In genomic region chr2:4601034-4601890, GRCm38 (mm10) we compare ENCODE assay signal across 8 mouse cellular contexts. TPM values are rescaled to one million over a fixed set of nuclear protein-coding genes. Genes with fewer than 3 reads are reported as not detected.
DNase-seq lines count a peak whose midpoint lies in the region; ATAC-seq and TF ChIP-seq lines count a peak whose summit lies in the region.

No protein-coding gene starts in this region.

- H3K4me2 ChIP-seq in limb, embryonic 11.5 days (ENCODE audit: low read depth, severe bottlenecking) = no peak overlapping the region
- H3K4me2 ChIP-seq in midbrain, postnatal 0 days (ENCODE audit: low read depth, low read length, poor library complexity, severe bottlenecking) = no peak overlapping the region

- no peaks in the 10 kb centered on the region for H3K27me3 ChIP-seq in kidney, adult 2 months (replicated peaks; ENCODE audit: control insufficient read depth, insufficient read depth, low read length)
- H3K27me3 ChIP-seq in limb, embryonic 11.5 days (ENCODE audit: control insufficient read depth, insufficient read depth, low read length) = no peaks in the 10 kb centered on the region
- no peaks in the 10 kb centered on the region for H3K27me3 ChIP-seq in midbrain, postnatal 0 days (ENCODE audit: insufficient read depth, low read length)

- no peaks in the 10 kb centered on the region for H3K4me1 ChIP-seq in kidney, adult 2 months (ENCODE audit: control insufficient read depth, insufficient read depth, low read length)
- peaks cover 6% of the 10 kb centered on the region; the same call in 1 of the 2 replicates for H3K4me1 ChIP-seq in limb, embryonic 11.5 days (ENCODE audit: control insufficient read depth, insufficient read depth, low read length)
- no peaks in the 10 kb centered on the region for H3K4me1 ChIP-seq in midbrain, postnatal 0 days (ENCODE audit: insufficient read depth, low read length)

- H3K4me3 ChIP-seq in kidney, adult 2 months (ENCODE audit: insufficient read depth, low read depth, low read length) = no peak overlapping the region
- H3K4me3 ChIP-seq in limb, embryonic 11.5 days (ENCODE audit: low read depth, low read length) = no peak overlapping the region
- no peak overlapping the region for H3K4me3 ChIP-seq in midbrain, postnatal 0 days (ENCODE audit: low read depth, low read length)

- TF ChIP-seq POLR2A in kidney, adult 2 months (IDR thresholded peaks at IDR 0.05; ENCODE audit: low read depth, low read length) = no peak

- WGBS in kidney, adult 2 months = 39% methylated on average over 15 of the region's 15 CpGs
- 39% methylated on average over 15 of the region's 15 CpGs for WGBS in limb, embryonic 11.5 days
- WGBS in midbrain, postnatal 0 days = 51% methylated on average over 15 of the region's 15 CpGs

- no peak overlapping the region for H3K27ac ChIP-seq in kidney, adult 2 months (ENCODE audit: insufficient read depth, low read depth, low read length)
- H3K27ac ChIP-seq in limb, embryonic 11.5 days (replicated peaks; ENCODE audit: low read depth, low read length) = no peak overlapping the region
- H3K27ac ChIP-seq in midbrain, postnatal 0 days (ENCODE audit: low read depth, low read length) = 0 out of 2 replicates have a peak overlapping the region, but pooled peaks have one; percentile 18

- H3K9ac ChIP-seq in limb, embryonic 11.5 days (ENCODE audit: low read length) = no peak overlapping the region
- no peak overlapping the region for H3K9ac ChIP-seq in midbrain, postnatal 0 days (replicated peaks; ENCODE audit: low read length, poor library complexity, severe bottlenecking)

- H3K9me3 ChIP-seq in limb, embryonic 11.5 days (ENCODE audit: control insufficient read depth, low read length) = no peaks in the 10 kb centered on the region
- H3K9me3 ChIP-seq in midbrain, postnatal 0 days (ENCODE audit: low read length) = no peaks in the 10 kb centered on the region

- ATAC-seq in limb, embryonic 11.5 days (ENCODE audit: insufficient number of reproducible peaks, low FRiP score, low TSS enrichment, low read depth) = no peak
- ATAC-seq in midbrain, postnatal 0 days (ENCODE audit: low FRiP score) = peak; percentile 46

- TF ChIP-seq CTCF in kidney, adult 2 months (conservative IDR thresholded peaks at IDR 0.05; ENCODE audit: insufficient read depth, insufficient read length, low read depth, low read length) = peak; percentile 73
- peak; percentile 89 for TF ChIP-seq CTCF in midbrain, postnatal 0 days (IDR thresholded peaks at IDR 0.05)

- no peaks in the 10 kb centered on the region for H3K36me3 ChIP-seq in kidney, adult 2 months (ENCODE audit: control insufficient read depth, insufficient read depth, low read length)
- H3K36me3 ChIP-seq in limb, embryonic 11.5 days (ENCODE audit: control insufficient read depth, insufficient read depth, low read length) = peaks cover 22% of the 10 kb centered on the region
- peaks cover 37% of the 10 kb centered on the region for H3K36me3 ChIP-seq in midbrain, postnatal 0 days (ENCODE audit: insufficient read depth, low read length)

- peak; percentile 37 for DNase-seq in A20 (ENCODE audit: low read depth, low spot score)
- peak; percentile 83 for DNase-seq in Muller cell, postnatal 12 days (ENCODE audit: inconsistent ontology term)
- peak; percentile 90 for DNase-seq in cerebellum, adult 9-10 months
- DNase-seq in frontal cortex, adult 2 months (ENCODE audit: extremely low spot score in 1 of 2, low spot score in 1 of 2) = peak; percentile 45 to 84
- DNase-seq in kidney, adult 2 months = peak; percentile 77
- DNase-seq in limb, embryonic 11.5 days (ENCODE audit: low spot score) = peak; percentile 69
- DNase-seq in midbrain, postnatal 0 days (ENCODE audit: low spot score) = peak; percentile 91
- peak; percentile 58 for DNase-seq in thymus, postnatal 14 days

RNA-seq across cellular contexts. Expression of gene Prpf18, which starts 50.7 kb away (rescaled TPM):
- polyA plus RNA-seq in frontal cortex, adult 2 months (2012; rRNA removed) = 45.1 and 48.9 TPM in 2 replicates
- 10.5 and 12.2 TPM in 2 replicates for polyA plus RNA-seq in kidney, adult 2 months (2012; rRNA removed)
- polyA plus RNA-seq in limb, embryonic 11.5 days (2014; fragmentation: Nextera tagmentation; extraction: Ambion mirVana) = 38.9 and 41.5 TPM in 2 replicates
- 28.2 and 35.8 TPM in 2 replicates for total RNA-seq in midbrain, postnatal 0 days (2014; rRNA removed)
- 28.6 and 29.2 TPM in 2 replicates for polyA plus RNA-seq in midbrain, postnatal 0 days (2015; fragmentation: Nextera tagmentation; extraction: Ambion mirVana)

Comparison
In these comparisons a context has a peak if more than half of its experiments do, and no peak if none do; other contexts are left out.
1. DNase-seq: peak in every context shown above with its lines; median percentile 91 in midbrain, postnatal 0 days; 90 in cerebellum, adult 9-10 months; 83 in Muller cell, postnatal 12 days; 77 in kidney, adult 2 months; 69 in limb, embryonic 11.5 days; 64 in frontal cortex, adult 2 months; 58 in thymus, postnatal 14 days; 37 in A20.